Mouse (Mus musculus): ENCODE results near the gene Prg3.

GRCm38 (mm10) chr2:84987930-84988329, at the start of gene Prg3:
- TF ChIP-seq EP300 (IDR thresholded peaks at IDR 0.05; ENCODE audit: low read depth) (no peak), CTCF (IDR thresholded peaks at IDR 0.05; ENCODE audit: low read depth) (no peak)

Measured in liver, embryonic 14.5 days (tissue).